15 mouse cellular contexts compared by ENCODE assay signal in genomic region chr16:59693230-59693629, GRCm38 (mm10). TPM values are rescaled to one million over a fixed set of nuclear protein-coding genes. Genes with fewer than 3 reads are reported as not detected.
A peak's percentile ranks its signal among the peaks of the same experiment; 100 is the strongest.
DNase-seq lines count a peak whose midpoint lies in the region; ATAC-seq lines count a peak whose summit lies in the region.
"Had no signal": no experiment of that assay in that cellular context is flagged by ENCODE, and none has a peak within 500 bp of the region (broad histone marks: within the 10 kb centered on the region; RNA-seq: fewer than 3 reads in every experiment).

No protein-coding gene starts in this region.

- intact Hi-C loops in left cerebral cortex, postnatal 14 days (cut with DNase I), result loop anchor here (10.0 kb wide), 1 partner anchor 372 kb away; no protein-coding TSS in a partner anchor

- ATAC-seq in cerebellum, adult (ENCODE audit: insufficient number of reproducible peaks, low FRiP score, low TSS enrichment), result no peak
- no peak for ATAC-seq in granulocyte monocyte progenitor cell, adult 5-6 weeks (replicated peaks; ENCODE audit: poor library complexity, severe bottlenecking)
- ATAC-seq: activated CD4-positive, CD25-positive, alpha-beta regulatory T cell, adult 4 months had no signal

- DNase-seq in cerebellum, postnatal 10 days, result peak; percentile 28 to 32
- DNase-seq in brain, adult 2 months (ENCODE audit: low read depth, low spot score), result peak; percentile 90
- peak; percentile 33 to 74 for DNase-seq in frontal cortex, postnatal 36 days (ENCODE audit: low spot score in 2 of 2)
- peak; percentile 57 to 77 for DNase-seq in left cerebral cortex, postnatal 14 days (ENCODE audit: low spot score in 2 of 2)
- no peak for DNase-seq in embryo, embryonic 10.5 days (ENCODE audit: low spot score)
- no peak for DNase-seq in adipocyte (ENCODE audit: low spot score)
- DNase-seq: gastrocnemius, adult 2 months; kidney, adult 8-10 months; liver; lung, adult 18-20 months; lung, postnatal 4 days; thymus, adult 18-20 months had no signal

RNA-seq across cellular contexts. Expression of gene Arl6, which starts 54.0 kb away (rescaled TPM):
- total RNA-seq in left cerebral cortex, postnatal 14 days (2021), result 10 to 100 TPM; 34.4 to 35.2 TPM
- 3.4 TPM in 2 replicates for total RNA-seq in granulocyte monocyte progenitor cell, adult 5-6 weeks (2014; fragmentation: Nextera tagmentation)
- 3.7 and 11.4 TPM in 2 replicates for total RNA-seq in granulocyte monocyte progenitor cell, adult 5-6 weeks (2017)

Comparison
In these comparisons a context has a peak if more than half of its experiments do, and no peak if none do; other contexts are left out.
1. DNase-seq: peak in cerebellum, postnatal 10 days (2 of 2), brain, adult 2 months (single experiment), frontal cortex, postnatal 36 days (2 of 2) and left cerebral cortex, postnatal 14 days (2 of 2); none in embryo, embryonic 10.5 days (single experiment) and adipocyte (single experiment).